Mouse (Mus musculus) embryonic fibroblast, embryonic 13.5 days (primary cell): ENCODE measurements at regions not wholly inside any gene's neighbourhood (a gene's known extent, or its start where the extent isn't known, plus 50 kb on each side); places are given as distances from the start of the nearest gene placed in this dataset.

ENCODE experiments used
- H3K27ac ChIP-seq: 2 replicates; pipeline ENCODE4 v1.5.1; 2012; ENCODE audit warnings: low read length, control low read depth, inconsistent platforms; ENCODE audit not compliant: insufficient read depth
- H3K4me1 ChIP-seq: 2 replicates; pipeline ENCODE4 v1.6.1; 2011; ENCODE audit warnings: low read length; ENCODE audit not compliant: control insufficient read depth, insufficient read depth
- H3K4me3 ChIP-seq: 2 replicates; pipeline ENCODE4 v1.5.1; 2011; ENCODE audit warnings: mild to moderate bottlenecking, control low read depth, low read length; ENCODE audit not compliant: insufficient read depth
- CTCF ChIP-seq: IDR thresholded peaks from 2 replicates; pipeline ENCODE4 v1.5.1; 2011; ENCODE audit warnings: mild to moderate bottlenecking, control low read depth, low read length, moderate library complexity, borderline replicate concordance; ENCODE audit not compliant: insufficient read depth
- POLR2A ChIP-seq: IDR thresholded peaks from 2 replicates; pipeline ENCODE4 v1.6.1; 2011; ENCODE audit warnings: low read depth, mild to moderate bottlenecking, control low read depth, low read length, moderate library complexity

DNA sequence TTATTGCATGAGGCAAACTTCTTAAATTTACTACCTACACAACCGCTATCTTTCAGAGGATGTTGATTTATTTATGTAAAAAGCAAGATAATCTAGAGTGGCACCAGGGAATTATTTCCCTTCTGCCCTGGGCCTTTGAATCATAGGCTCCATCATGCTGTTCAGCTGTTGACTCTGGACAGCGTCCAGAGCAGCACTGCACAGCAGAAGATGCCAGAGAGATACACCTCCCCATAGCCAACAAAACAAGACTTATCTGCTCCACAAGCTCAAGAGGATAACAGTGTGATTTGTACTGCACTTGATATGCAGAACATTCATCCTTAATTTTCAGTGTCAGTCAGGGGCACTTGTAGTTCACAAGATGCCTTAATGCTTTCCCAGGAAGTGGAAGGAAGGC is 1464.6 kb upstream of the Zeb2 start:
- Histone ChIP-seq H3K27ac (no peak overlapping the region), H3K4me1 (no peaks in the 10 kb centered on the region), H3K4me3 (no peak overlapping the region)
- TF ChIP-seq POLR2A (no peak), CTCF (no peak)

DNA sequence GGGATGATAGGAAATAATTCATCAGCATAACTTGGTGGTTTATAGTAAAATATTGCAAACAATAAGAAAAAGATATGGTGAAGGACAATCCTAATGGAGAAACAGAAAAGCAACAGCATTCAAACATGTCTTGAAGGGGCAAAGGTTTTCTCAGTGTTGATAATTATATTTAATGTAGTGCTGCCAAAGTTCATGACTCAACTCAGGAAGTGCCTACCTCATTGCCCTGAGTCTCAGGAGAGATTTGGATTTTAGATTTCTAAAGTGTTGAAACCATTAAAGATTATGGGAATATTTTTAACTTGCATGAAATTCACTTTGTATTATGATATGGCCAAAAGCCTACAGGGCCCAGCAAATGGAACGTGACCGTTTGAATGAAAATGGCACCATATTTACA is 1453.2 kb upstream of the Zeb2 start:
- no peak overlapping the region for H3K27ac ChIP-seq
- TF ChIP-seq POLR2A (no peak), CTCF (no peak)
- H3K4me3 ChIP-seq = no peak overlapping the region
- H3K4me1 ChIP-seq = no peaks in the 10 kb centered on the region

DNA sequence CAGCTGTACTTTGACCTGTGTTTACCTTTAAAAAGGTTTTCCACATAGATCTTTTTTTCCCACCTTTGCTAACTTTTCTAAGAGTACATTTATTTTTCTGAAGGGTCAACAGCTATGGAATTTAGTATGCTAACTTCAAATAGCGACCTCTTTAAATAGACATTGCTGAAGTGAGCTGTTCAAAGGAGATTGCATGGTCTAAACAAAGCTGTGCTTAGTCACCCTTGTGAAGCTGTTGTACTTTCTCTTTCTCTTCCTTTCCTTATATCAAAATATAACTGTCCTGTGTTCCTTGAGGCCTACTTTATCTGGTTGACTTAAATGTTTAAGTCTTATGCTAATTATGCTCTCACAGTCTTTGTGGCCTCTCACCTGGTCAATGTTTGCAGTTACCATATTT is 1416.2 kb upstream of the Zeb2 start:
- TF ChIP-seq CTCF = no peak
- H3K4me1 ChIP-seq = no peaks in the 10 kb centered on the region
- H3K4me3 ChIP-seq = no peak overlapping the region
- H3K27ac ChIP-seq = no peak overlapping the region

DNA sequence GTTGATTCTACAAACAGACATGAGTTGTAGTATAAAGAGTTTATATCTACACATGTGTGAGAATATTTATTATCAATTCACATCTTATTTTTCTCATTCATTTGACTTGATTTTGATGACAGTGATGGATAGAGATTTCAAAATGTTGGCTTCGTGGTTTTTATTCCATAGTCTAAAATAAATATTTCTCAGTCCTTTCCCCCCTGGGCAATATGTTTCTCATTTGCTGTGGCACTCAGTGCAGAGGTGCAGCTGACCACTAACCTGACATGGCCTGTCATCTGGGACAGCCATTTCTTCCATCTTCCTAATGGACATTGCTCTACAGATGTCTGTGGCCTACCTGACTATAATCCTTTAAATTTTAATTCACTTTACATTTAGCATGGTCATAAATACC is 1413.5 kb upstream of the Zeb2 start:
- H3K4me1 ChIP-seq = no peaks in the 10 kb centered on the region
- no peak for TF ChIP-seq POLR2A
- TF ChIP-seq CTCF = no peak

DNA sequence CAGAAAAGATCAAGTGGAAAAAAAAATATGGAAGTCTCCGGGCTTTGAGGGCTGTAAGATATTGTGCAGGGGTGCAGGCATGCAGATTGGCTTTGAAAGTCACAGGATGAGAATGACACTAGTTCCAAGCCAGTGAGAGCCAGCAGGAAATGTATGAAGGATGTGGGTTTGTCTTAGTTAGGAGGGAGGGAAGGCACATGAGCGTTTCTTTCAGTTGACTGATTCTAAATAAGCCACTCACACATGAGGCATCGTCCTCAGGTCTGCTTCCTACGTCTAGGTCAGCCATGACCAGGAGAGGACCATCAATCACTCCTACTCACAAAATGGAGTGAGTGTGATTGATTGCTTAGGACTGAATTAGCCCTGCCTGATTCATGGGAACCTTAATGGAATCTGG is 1408.0 kb upstream of the Zeb2 start:
- no peak overlapping the region for H3K27ac ChIP-seq
- no peak for TF ChIP-seq POLR2A
- H3K4me1 ChIP-seq = no peaks in the 10 kb centered on the region; the same call in 1 of the 2 replicates
- no peak overlapping the region for H3K4me3 ChIP-seq

More for the DNA sequence above, 1413.5 kb upstream of the Zeb2 start:
- Histone ChIP-seq H3K27ac (no peak overlapping the region), H3K4me3 (no peak overlapping the region)

DNA sequence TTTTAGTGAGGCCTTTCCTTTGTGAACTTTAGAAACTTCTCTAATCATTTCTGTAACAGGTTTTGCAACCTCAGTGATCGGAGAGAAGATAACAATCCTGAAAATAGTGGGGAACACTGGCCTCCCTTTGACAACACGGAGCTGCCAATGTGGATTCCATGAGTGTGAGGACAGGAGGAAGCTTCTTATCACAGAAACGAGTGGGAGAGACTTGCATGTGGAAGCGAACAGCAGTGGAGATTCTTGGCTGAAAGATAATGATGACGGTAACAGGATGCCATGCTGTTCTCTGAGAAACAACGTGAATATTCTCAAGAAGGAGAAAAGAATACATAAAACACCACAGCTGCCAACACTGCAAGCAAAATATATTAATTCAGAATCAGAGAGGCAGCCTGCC is 1407.4 kb upstream of the Zeb2 start:
- Histone ChIP-seq H3K27ac (no peak overlapping the region), H3K4me1 (no peaks in the 10 kb centered on the region; the same call in 1 of the 2 replicates), H3K4me3 (no peak overlapping the region)
- TF ChIP-seq CTCF (no peak), POLR2A (no peak)

DNA sequence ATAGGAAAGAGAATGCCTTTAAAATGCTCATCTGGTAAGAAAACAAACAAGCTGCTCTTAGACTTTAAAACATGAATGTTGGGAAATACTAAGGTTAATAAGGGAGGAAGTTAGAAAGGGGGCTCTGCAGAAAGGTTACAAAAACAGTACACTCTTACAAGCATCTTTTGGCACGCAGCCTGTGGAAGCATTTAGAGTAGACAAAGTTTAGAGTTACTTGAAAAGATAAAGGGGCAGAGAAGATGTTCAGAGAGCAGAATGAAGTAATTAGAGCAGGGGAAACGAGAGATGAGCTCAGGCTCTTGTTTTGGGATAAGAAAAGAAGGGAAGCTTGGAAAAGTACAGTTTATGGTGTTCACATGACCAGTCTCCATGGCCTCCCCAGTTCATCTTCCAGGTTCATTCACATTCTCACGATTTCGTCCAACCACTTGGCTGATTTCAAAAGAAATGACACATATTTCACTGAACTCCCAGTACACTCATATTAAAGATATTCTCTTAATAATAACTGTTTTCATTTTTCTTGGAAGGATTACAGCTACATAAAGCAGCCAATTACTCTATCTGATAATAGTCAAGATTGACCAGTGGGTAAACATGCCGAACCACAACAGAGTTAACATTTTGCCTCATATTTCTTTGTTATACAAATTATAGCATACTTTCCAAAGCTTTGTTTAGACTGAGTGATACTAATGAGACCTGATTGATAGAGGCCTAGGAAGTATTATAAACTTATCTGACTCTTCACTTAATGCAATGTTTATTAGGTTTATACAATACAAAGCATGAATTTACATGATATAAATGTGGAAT is 1404.2 kb upstream of the Zeb2 start:
- no peaks in the 10 kb centered on the region; the same call in 1 of the 2 replicates for H3K4me1 ChIP-seq
- no peak overlapping the region for H3K4me3 ChIP-seq
- TF ChIP-seq CTCF (no peak), POLR2A (no peak)
- peak overlapping the region; percentile 71 for H3K27ac ChIP-seq

DNA sequence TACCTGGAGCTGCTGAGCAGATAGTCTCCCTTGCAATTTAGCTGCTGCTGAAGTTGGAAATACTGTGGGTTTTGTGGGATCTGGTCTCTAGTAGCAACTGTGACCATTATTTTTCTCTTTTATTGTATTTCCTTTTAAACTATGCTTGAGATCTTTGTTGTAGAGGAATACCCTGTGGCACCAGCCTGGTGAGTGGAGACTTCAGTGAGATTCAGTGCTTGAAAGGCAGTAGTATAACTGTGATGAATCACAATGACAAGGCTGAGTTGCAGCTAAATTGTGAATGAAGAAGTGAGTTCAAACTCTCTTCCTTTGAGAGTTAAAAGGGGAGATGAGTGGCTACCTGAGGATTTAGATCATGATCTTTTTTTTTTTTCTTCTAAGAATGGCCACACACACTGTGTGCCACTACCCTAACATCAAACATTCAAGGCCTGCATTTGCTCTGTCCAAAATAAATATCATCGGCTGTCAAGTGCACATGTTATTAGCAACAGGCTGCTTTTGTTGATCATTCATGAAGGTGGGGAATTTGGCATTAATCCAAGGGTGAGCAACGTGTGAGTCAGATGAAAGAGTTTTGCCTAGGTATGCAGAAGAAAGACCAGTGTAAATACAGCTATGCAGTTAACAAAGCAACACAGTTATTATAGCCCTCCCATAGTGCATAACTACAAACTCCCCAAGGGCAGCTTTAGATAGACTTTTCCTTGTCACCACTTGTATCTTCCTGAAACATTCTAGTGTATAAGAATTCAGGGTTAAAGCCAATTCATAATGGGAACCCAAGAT is 1395.2 kb upstream of the Zeb2 start:
- TF ChIP-seq POLR2A = no peak
- TF ChIP-seq CTCF = no peak
- Histone ChIP-seq H3K27ac (no peak overlapping the region), H3K4me1 (no peaks in the 10 kb centered on the region), H3K4me3 (no peak overlapping the region)

DNA sequence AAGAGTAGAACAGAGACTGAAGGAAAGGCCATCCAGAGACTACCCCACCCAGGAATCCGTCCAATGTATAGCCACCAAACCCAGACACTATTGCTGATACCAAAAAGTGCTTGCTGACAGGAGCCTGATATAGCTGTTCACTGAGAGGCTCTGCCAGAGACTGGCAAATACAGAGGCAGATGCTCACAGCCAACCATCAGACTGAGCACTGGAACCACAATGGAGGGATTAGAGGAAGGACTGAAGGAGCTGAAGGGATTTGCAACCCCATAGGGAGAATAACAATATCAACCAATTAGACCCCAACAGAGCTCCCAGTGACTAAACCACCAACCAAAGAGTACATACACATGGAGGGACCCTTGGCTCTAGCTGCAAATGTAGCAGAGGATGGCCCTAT is 1389.8 kb upstream of the Zeb2 start:
- H3K4me1 ChIP-seq = no peaks in the 10 kb centered on the region
- no peak overlapping the region for H3K27ac ChIP-seq
- H3K4me3 ChIP-seq = no peak overlapping the region
- TF ChIP-seq CTCF (no peak), POLR2A (no peak)

DNA sequence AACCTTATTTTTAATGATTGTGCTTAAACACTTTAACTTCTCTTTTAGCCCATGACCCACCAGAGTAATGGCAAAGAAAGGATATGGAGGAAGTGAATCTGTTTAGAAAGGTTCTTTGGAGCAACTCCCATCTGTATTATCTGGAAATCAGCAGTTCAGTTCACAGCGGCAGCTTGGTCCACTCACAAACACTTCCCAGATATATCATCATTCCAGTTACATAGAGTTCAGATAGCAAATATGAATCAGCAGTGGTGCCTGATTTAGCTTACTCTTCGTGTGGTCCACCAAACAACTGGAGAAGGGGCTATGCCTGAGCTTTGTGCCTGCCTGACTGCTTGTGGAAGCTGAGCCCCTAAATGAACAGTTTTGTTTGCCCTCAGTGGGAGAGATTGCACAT is 1385.9 kb upstream of the Zeb2 start:
- Histone ChIP-seq H3K4me1 (no peaks in the 10 kb centered on the region), H3K4me3 (no peak overlapping the region), H3K27ac (no peak overlapping the region)
- no peak for TF ChIP-seq CTCF
- TF ChIP-seq POLR2A = no peak
